Mouse (Mus musculus): ENCODE results near the gene Hmg20b. TPM values are rescaled to one million over a fixed set of nuclear protein-coding genes. Genes with fewer than 3 reads are reported as not detected.
A peak's percentile ranks its signal among the peaks of the same experiment; 100 is the strongest.

Gene Hmg20b
- polyA plus RNA-seq, 1 experiment from 2014 or later = 101 TPM

- Histone ChIP-seq H3K9me3 (no peaks in the 10 kb centered on the region), H3K4me3 (peak within 1 kb of the TSS; percentile 51), H3K27me3 (ENCODE audit: poor library complexity, severe bottlenecking) (peaks cover 91% of the 10 kb centered on the region), H3K4me1 (peaks cover 41% of the 10 kb centered on the region), H3K27ac (peak within 1 kb of the TSS; percentile 27), H3K36me3 (replicated peaks) (peaks cover 27% of the 10 kb centered on the region)
- WGBS = 6% methylated on average over 58 of the region's 67 CpGs
- peak; percentile 41 for DNase-seq (ENCODE audit: extremely low spot score, low spot score)
Measured at GRCm38 (mm10) chr10:81342686-81343505, 7.4 kb downstream of the Hmg20b start, which contains the start of gene Gipc3. TSS of gene Gipc3 (minus strand) at chr10:81343266.

GRCm38 (mm10) chr10:81341333-81341949, 8.8 kb downstream of the Hmg20b start:
- DNase-seq (ENCODE audit: extremely low spot score, low spot score) = peak; percentile 73
- H3K27me3 ChIP-seq (ENCODE audit: poor library complexity, severe bottlenecking) = peaks cover 91% of the 10 kb centered on the region

GRCm38 (mm10) chr10:81340551-81341332, 9.5 kb downstream of the Hmg20b start:
- H3K4me3 ChIP-seq = no peak overlapping the region
- H3K36me3 ChIP-seq (replicated peaks) = peaks cover 8% of the 10 kb centered on the region
- no peaks in the 10 kb centered on the region for H3K9me3 ChIP-seq
- peaks cover 89% of the 10 kb centered on the region for H3K27me3 ChIP-seq (ENCODE audit: poor library complexity, severe bottlenecking)
- H3K4me1 ChIP-seq = peaks cover 33% of the 10 kb centered on the region
- 40% methylated on average over 17 of the region's 17 CpGs for WGBS
- no peak overlapping the region for H3K27ac ChIP-seq
- no peak for DNase-seq (ENCODE audit: extremely low spot score, low spot score)

More at GRCm38 (mm10) chr10:81341333-81341949, 8.8 kb downstream of the Hmg20b start:
- H3K36me3 ChIP-seq (replicated peaks) = peaks cover 15% of the 10 kb centered on the region
- H3K4me1 ChIP-seq = peaks cover 32% of the 10 kb centered on the region
- H3K4me3 ChIP-seq = 0 out of 2 replicates have a peak overlapping the region, but pooled peaks have one; percentile 2
- 38% methylated on average over 16 of the region's 16 CpGs for WGBS
- no peak overlapping the region for H3K27ac ChIP-seq
- no peaks in the 10 kb centered on the region for H3K9me3 ChIP-seq

GRCm38 (mm10) chr10:81336558-81336957, 13.7 kb downstream of the Hmg20b start:
- WGBS = 92% methylated on average over 4 of the region's 4 CpGs
- no peak for DNase-seq (ENCODE audit: extremely low spot score, low spot score)
- Histone ChIP-seq H3K4me3 (no peak overlapping the region), H3K27ac (peak overlapping the region; percentile 80), H3K27me3 (ENCODE audit: poor library complexity, severe bottlenecking) (peaks cover 85% of the 10 kb centered on the region), H3K4me1 (peaks cover 49% of the 10 kb centered on the region), H3K9me3 (no peaks in the 10 kb centered on the region), H3K36me3 (replicated peaks) (no peaks in the 10 kb centered on the region)

- Histone ChIP-seq H3K27me3 (ENCODE audit: poor library complexity, severe bottlenecking) (peaks cover 81% of the 10 kb centered on the region), H3K36me3 (replicated peaks) (no peaks in the 10 kb centered on the region), H3K4me1 (peaks cover 43% of the 10 kb centered on the region), H3K4me3 (peak overlapping the region; percentile 23), H3K9me3 (no peaks in the 10 kb centered on the region), H3K27ac (peak overlapping the region; percentile 80)
- no peak for DNase-seq (ENCODE audit: extremely low spot score, low spot score)
- 40% methylated on average over 19 of the region's 19 CpGs for WGBS
Measured at GRCm38 (mm10) chr10:81335393-81336340, 14.6 kb downstream of the Hmg20b start.

- peak overlapping the region; percentile 80 for H3K27ac ChIP-seq
- no peak for DNase-seq (ENCODE audit: extremely low spot score, low spot score)
- peaks cover 48% of the 10 kb centered on the region for H3K4me1 ChIP-seq
- H3K27me3 ChIP-seq (ENCODE audit: poor library complexity, severe bottlenecking) = peaks cover 83% of the 10 kb centered on the region
- 66% methylated on average over 11 of the region's 11 CpGs for WGBS
- H3K4me3 ChIP-seq = no peak overlapping the region
- no peaks in the 10 kb centered on the region for H3K36me3 ChIP-seq (replicated peaks)
- no peaks in the 10 kb centered on the region for H3K9me3 ChIP-seq
Measured at GRCm38 (mm10) chr10:81334324-81334723, 16.0 kb downstream of the Hmg20b start.

GRCm38 (mm10) chr10:81332277-81332676, 18.0 kb downstream of the Hmg20b start:
- Histone ChIP-seq H3K4me1 (peaks cover 58% of the 10 kb centered on the region), H3K27me3 (ENCODE audit: poor library complexity, severe bottlenecking) (peaks cover 67% of the 10 kb centered on the region), H3K27ac (peak overlapping the region; percentile 51; the same call in 1 of the 2 replicates), H3K4me3 (peak overlapping the region; percentile 36), H3K9me3 (no peaks in the 10 kb centered on the region), H3K36me3 (replicated peaks) (peaks cover 15% of the 10 kb centered on the region)
- DNase-seq (ENCODE audit: extremely low spot score, low spot score) = no peak
- 14% methylated on average over 29 of the region's 29 CpGs for WGBS

GRCm38 (mm10) chr10:81330007-81330406, 20.3 kb downstream of the Hmg20b start:
- Histone ChIP-seq H3K4me1 (peaks cover 41% of the 10 kb centered on the region), H3K27ac (no peak overlapping the region), H3K36me3 (replicated peaks) (peaks cover 37% of the 10 kb centered on the region), H3K27me3 (ENCODE audit: poor library complexity, severe bottlenecking) (peaks cover 49% of the 10 kb centered on the region), H3K4me3 (no peak overlapping the region; the same call in 1 of the 2 replicates), H3K9me3 (no peaks in the 10 kb centered on the region)
- DNase-seq (ENCODE audit: extremely low spot score, low spot score) = no peak
- 74% methylated on average over 4 of the region's 4 CpGs for WGBS

GRCm38 (mm10) chr10:81329194-81329975, 20.9 kb downstream of the Hmg20b start:
- WGBS = 73% methylated on average over 10 of the region's 10 CpGs
- Histone ChIP-seq H3K27me3 (ENCODE audit: poor library complexity, severe bottlenecking) (peaks cover 43% of the 10 kb centered on the region), H3K36me3 (replicated peaks) (peaks cover 44% of the 10 kb centered on the region), H3K4me3 (peak overlapping the region; percentile 2), H3K9me3 (no peaks in the 10 kb centered on the region), H3K4me1 (peaks cover 35% of the 10 kb centered on the region), H3K27ac (no peak overlapping the region)
- no peak for DNase-seq (ENCODE audit: extremely low spot score, low spot score)

GRCm38 (mm10) chr10:81328386-81328785, 21.9 kb downstream of the Hmg20b start, which contains the start of gene Tbxa2r:
TSS of gene Tbxa2r (plus strand) at chr10:81328731.
- H3K4me3 ChIP-seq = peak within 1 kb of the TSS; percentile 9; the same call in 1 of the 2 replicates
- peak within 1 kb of the TSS; percentile 58 for H3K27ac ChIP-seq

GRCm38 (mm10) chr10:81327959-81328358, 22.3 kb downstream of the Hmg20b start:
- peak overlapping the region; percentile 9; the same call in 1 of the 2 replicates for H3K4me3 ChIP-seq
- DNase-seq (ENCODE audit: extremely low spot score, low spot score) = no peak
- H3K27ac ChIP-seq = peak overlapping the region; percentile 58
- peaks cover 58% of the 10 kb centered on the region for H3K36me3 ChIP-seq (replicated peaks)
- H3K27me3 ChIP-seq (ENCODE audit: poor library complexity, severe bottlenecking) = peaks cover 30% of the 10 kb centered on the region
- H3K4me1 ChIP-seq = peaks cover 36% of the 10 kb centered on the region
- H3K9me3 ChIP-seq = no peaks in the 10 kb centered on the region
- 44% methylated on average over 2 of the region's 2 CpGs for WGBS

More at GRCm38 (mm10) chr10:81328386-81328785, 21.9 kb downstream of the Hmg20b start, which contains the start of gene Tbxa2r:
- H3K36me3 ChIP-seq (replicated peaks) = peaks cover 54% of the 10 kb centered on the region
- no peak for DNase-seq (ENCODE audit: extremely low spot score, low spot score)
- peaks cover 34% of the 10 kb centered on the region for H3K27me3 ChIP-seq (ENCODE audit: poor library complexity, severe bottlenecking)
- 19% methylated on average over 10 of the region's 10 CpGs for WGBS
- H3K4me1 ChIP-seq = peaks cover 36% of the 10 kb centered on the region
- no peaks in the 10 kb centered on the region for H3K9me3 ChIP-seq

Measured in forebrain, embryonic 10.5 days (tissue).